Mouse (Mus musculus) G1E (cell line): ENCODE measurements around the gene Nek8. TPM values are rescaled to one million over a fixed set of nuclear protein-coding genes. Genes with fewer than 3 reads are reported as not detected.
"Not testable (repeated sequence)": the region's sequence is repeated elsewhere in the genome, so short reads cannot be mapped to it uniquely, and the experiment has no call there.

Experiments used
- ATAC-seq: 2 replicates; pipeline ENCODE4 v1.8.0; 2016; ENCODE audit warnings: mild to moderate bottlenecking; ENCODE audit not compliant: insufficient number of reproducible peaks, poor library complexity, low FRiP score, severe bottlenecking; ENCODE audit errors: extremely low read depth
- DNase-seq: peaks from one replicate; pipeline ENCODE4 v3.0.0; 2012; ENCODE audit warnings: low spot score
- H3K27me3 ChIP-seq: 2 replicates; pipeline ENCODE4 v1.6.1; 2012; ENCODE audit warnings: mild to moderate bottlenecking, low read length, inconsistent platforms; ENCODE audit not compliant: insufficient read depth
- H3K36me3 ChIP-seq: replicated peaks from 2 replicates; pipeline ENCODE3; 2012; ENCODE audit warnings: mild to moderate bottlenecking, inconsistent platforms
- H3K4me1 ChIP-seq: 2 replicates; pipeline ENCODE4 v1.6.1; 2012; ENCODE audit warnings: low read depth, low read length, inconsistent platforms, mixed read lengths; ENCODE audit not compliant: insufficient read depth
- H3K4me3 ChIP-seq: 2 replicates; pipeline ENCODE4 v1.5.1; 2012; ENCODE audit warnings: low read depth, mild to moderate bottlenecking, inconsistent platforms, low read length, moderate library complexity, mixed read lengths
- H3K9me3 ChIP-seq: replicated peaks from 2 replicates; pipeline ENCODE4 v1.6.1; 2012; ENCODE audit warnings: inconsistent platforms
- CTCF ChIP-seq: IDR thresholded peaks from 2 replicates; pipeline ENCODE4 v1.5.1; 2012; ENCODE audit warnings: low read depth, low read length, inconsistent platforms, mixed read lengths
- GATA1 ChIP-seq: IDR thresholded peaks from 2 replicates; pipeline ENCODE4 v1.6.1; 2012; ENCODE audit warnings: borderline replicate concordance, low read length, inconsistent platforms, mixed read lengths
- GATA2 ChIP-seq: IDR thresholded peaks from 2 replicates; pipeline ENCODE4 v1.6.1; 2012; ENCODE audit warnings: low read depth, low read length, inconsistent platforms, borderline replicate concordance
- POLR2AphosphoS5 ChIP-seq: IDR thresholded peaks from 2 replicates; pipeline ENCODE4 v1.6.1; 2012; ENCODE audit warnings: low read depth, low read length, inconsistent platforms; ENCODE audit not compliant: insufficient replicate concordance
- TAL1 ChIP-seq: conservative IDR thresholded peaks from 2 replicates; pipeline ENCODE4 v1.6.1; 2012; ENCODE audit warnings: low read depth, low read length, inconsistent platforms, mixed read lengths
- polyA plus RNA-seq: library from polyadenylated mRNA; stranded (reverse); fragments of >175 nt; gene quantifications from 2 replicates; pipeline ENCODE4 v1.2.3, GENCODE M21; 2012
- total RNA-seq, 2 experiments: library from RNA; stranded (forward) in 1 of 2; stranded (reverse) in 1 of 2; fragments of 200-1000 nt in 1 of 2; fragments of >200 nt in 1 of 2; fragmentation: Nextera tagmentation in 1 of 2; gene quantifications; 2 replicates each; pipeline ENCODE4 v1.2.3; 2014 to 2017

The Nek8 gene
- total and polyA plus RNA-seq, 3 experiments = 7.8 to 14.8 (median 8.5) TPM

- Histone ChIP-seq H3K4me1 (peaks cover 29% of the 10 kb centered on the region), H3K4me3 (peak overlapping the region; percentile 71), H3K27me3 (peaks cover 48% of the 10 kb centered on the region), H3K9me3 (no peaks in the 10 kb centered on the region), H3K36me3 (no peaks in the 10 kb centered on the region)
- peak; percentile 48 for DNase-seq
- ATAC-seq = no peak
- TF ChIP-seq GATA2 (no peak), POLR2AphosphoS5 (no peak), CTCF (no peak), GATA1 (no peak), TAL1 (no peak)
Observed at GRCm38 (mm10) chr11:78194411-78195100, 18.1 kb upstream of the Nek8 start.

GRCm38 (mm10) chr11:78193113-78193512, 16.6 kb upstream of the Nek8 start, which contains the start of gene Proca1:
Gene Proca1 (plus strand): TSS chr11:78193392.
- Histone ChIP-seq H3K4me3 (peak within 1 kb of the TSS; percentile 71; the same call in 1 of the 2 replicates), H3K36me3 (no peaks in the 10 kb centered on the region), H3K27me3 (peaks cover 62% of the 10 kb centered on the region), H3K9me3 (0 out of 2 replicates have a peak, but pooled peaks cover 4% of the 10 kb centered on the region), H3K4me1 (peaks cover 43% of the 10 kb centered on the region)
- TF ChIP-seq POLR2AphosphoS5 = no peak
- no peak for TF ChIP-seq CTCF
- no peak for TF ChIP-seq GATA2
- TF ChIP-seq TAL1 = no peak
- TF ChIP-seq GATA1 = no peak
- DNase-seq (no peak), ATAC-seq (no peak)

- Histone ChIP-seq H3K4me1 (peaks cover 33% of the 10 kb centered on the region), H3K36me3 (no peaks in the 10 kb centered on the region), H3K9me3 (0 out of 2 replicates have a peak, but pooled peaks cover 4% of the 10 kb centered on the region), H3K27me3 (peaks cover 81% of the 10 kb centered on the region), H3K4me3 (no peak overlapping the region)
- TF ChIP-seq GATA1 = no peak
- no peak for TF ChIP-seq GATA2
- no peak for TF ChIP-seq POLR2AphosphoS5
- no peak for TF ChIP-seq CTCF
- ATAC-seq (no peak), DNase-seq (no peak)
Observed at GRCm38 (mm10) chr11:78190041-78190440, 13.6 kb upstream of the Nek8 start.

DNA sequence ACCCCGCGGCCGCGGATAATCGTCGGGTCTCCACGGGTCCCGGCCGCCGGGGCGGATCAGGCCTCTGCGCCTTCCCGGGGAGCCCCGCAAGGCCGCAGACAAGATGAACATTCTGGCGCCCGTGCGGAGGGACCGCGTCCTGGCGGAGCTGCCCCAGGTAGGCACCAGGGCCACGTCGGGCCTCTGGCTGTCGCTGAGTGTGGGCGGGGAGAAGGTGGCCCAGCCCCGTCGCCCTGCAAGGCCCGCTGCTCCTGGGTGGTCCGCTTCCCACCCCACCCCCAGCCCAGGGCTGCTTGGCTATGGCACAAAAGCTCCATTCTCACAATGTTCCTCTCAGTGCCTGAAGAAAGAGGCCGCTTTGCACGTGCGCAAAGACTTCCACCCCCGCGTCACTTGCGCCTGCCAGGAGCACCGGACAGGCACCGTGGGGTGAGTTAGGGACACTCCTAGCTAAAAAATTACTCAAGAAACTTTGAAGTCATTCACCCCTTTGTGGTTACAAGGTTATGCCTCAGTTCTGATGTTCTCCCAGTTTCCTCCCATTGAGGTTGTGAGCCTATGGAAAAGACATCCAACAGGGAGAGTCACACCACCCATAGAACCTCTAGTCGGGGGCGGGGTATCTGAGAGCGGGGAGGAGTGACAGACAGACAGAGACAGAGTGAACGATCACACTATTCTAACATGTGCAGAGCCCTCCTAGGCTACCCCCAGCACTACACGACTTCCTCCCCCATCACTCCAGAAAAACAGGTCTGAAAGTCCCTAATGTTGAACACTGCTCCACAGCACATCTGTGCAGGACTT, 13.0 kb upstream of the Nek8 start:
- Histone ChIP-seq H3K4me3 (peak overlapping the region; percentile 65; the same call in 1 of the 2 replicates), H3K36me3 (no peaks in the 10 kb centered on the region), H3K9me3 (0 out of 2 replicates have a peak, but pooled peaks cover 4% of the 10 kb centered on the region), H3K4me1 (peaks cover 31% of the 10 kb centered on the region), H3K27me3 (peaks cover 77% of the 10 kb centered on the region)
- ATAC-seq (no peak), DNase-seq (no peak)
- TF ChIP-seq TAL1 (no peak), CTCF (no peak)

DNA sequence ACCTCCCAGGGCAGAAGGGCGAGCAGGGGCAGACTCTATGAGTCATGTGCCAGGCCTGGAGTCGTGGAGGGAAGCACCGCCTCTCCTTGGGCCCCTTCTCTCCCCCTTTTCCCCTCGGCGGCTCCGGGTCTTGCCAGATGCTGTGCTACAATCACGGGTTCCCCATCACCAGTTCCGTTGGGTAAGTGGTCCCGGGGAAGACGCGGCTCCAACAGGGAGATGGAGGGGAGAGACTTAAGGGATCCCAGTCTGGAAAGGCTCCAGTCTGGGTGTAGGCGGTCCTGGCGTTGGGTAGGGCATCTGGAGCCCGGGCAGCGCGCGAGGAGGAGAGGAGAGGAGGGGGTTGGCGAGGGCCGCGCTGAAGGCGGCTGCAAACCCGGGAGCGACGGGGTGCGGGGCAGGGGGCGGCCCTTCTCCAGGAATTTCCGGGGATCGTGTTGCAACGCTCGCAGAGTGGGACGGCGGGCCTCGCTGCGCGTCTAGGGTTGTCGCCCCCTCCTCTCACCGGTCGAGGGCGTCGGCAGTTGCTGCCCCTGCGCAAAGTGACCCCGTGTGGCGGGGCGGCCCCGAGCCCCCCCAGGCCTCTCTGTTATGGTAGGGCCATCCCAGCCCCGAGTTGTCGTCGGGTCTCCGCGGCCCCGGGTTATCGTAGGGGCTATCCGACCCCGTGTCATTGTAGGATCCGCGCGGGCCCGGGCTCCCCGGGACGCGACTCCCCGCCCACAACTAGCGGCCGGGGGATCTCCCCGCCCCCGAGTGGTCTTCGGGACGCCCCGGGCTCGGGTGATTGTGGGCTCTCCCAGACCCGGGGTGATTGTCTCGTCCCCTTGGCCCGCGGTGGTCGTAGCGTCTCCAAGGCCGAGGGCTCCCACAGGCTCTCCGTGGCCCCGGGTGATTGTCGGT, 12.1 kb upstream of the Nek8 start, which contains the start of gene Rab34:
Gene Rab34 (plus strand): TSS at position 100 of the 903 bp plus-strand sequence.
- ATAC-seq (no peak), DNase-seq (no peak)
- Histone ChIP-seq H3K27me3 (peaks cover 69% of the 10 kb centered on the region), H3K4me1 (peaks cover 32% of the 10 kb centered on the region), H3K9me3 (0 out of 2 replicates have a peak, but pooled peaks cover 4% of the 10 kb centered on the region), H3K36me3 (no peaks in the 10 kb centered on the region), H3K4me3 (peak within 1 kb of the TSS; percentile 65; the same call in 1 of the 2 replicates)
- TF ChIP-seq TAL1 = no peak
- TF ChIP-seq GATA2 = no peak
- TF ChIP-seq POLR2AphosphoS5 = no peak
- no peak for TF ChIP-seq CTCF
- TF ChIP-seq GATA1 = no peak

- ATAC-seq, DNase-seq, H3K9me3 ChIP-seq, H3K4me3 ChIP-seq: not testable (repeated sequence)
- H3K36me3 ChIP-seq = peaks cover 30% of the 10 kb centered on the region
- peaks cover 35% of the 10 kb centered on the region for H3K27me3 ChIP-seq
- H3K4me1 ChIP-seq = peaks cover 49% of the 10 kb centered on the region
Observed at GRCm38 (mm10) chr11:78184702-78185101, 8.2 kb upstream of the Nek8 start.
